Mouse (Mus musculus): ENCODE results near the gene Nek8. TPM values are rescaled to one million over a fixed set of nuclear protein-coding genes. Genes with fewer than 3 reads are reported as not detected.
A peak's percentile ranks its signal among the peaks of the same experiment; 100 is the strongest.

Nek8 gene
- total RNA-seq, 2 experiments from 2014 or later: 2.6 to 3.3 TPM

DNA sequence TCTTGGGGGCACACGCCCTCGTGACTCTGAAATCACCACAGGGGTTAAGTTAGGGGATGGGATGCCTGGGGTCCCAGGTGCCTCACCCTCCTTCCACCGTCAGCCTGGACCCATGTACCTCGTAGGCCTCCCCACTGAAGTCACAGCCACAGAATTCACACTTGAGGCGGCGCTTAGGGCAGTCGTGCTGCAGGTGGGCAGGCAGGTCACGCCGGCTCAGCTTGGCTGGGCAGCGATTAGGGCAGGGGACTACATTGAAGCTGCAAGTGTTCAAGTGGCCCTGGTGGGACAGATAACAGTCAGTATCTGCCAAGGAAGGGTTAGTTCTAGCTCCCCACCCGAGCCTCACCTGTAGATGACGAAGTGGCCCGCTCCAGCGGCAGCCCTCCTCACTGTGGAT lies 15.3 kb downstream of the Nek8 start:
- Histone ChIP-seq H3K4me3 (no peak overlapping the region), H3K27ac (0 out of 2 replicates have a peak overlapping the region, but pooled peaks have one; percentile 10)
- TF ChIP-seq CTCF (conservative IDR thresholded peaks at IDR 0.05): no peak
- no peak for DNase-seq (ENCODE audit: low spot score in 2 of 2)

DNA sequence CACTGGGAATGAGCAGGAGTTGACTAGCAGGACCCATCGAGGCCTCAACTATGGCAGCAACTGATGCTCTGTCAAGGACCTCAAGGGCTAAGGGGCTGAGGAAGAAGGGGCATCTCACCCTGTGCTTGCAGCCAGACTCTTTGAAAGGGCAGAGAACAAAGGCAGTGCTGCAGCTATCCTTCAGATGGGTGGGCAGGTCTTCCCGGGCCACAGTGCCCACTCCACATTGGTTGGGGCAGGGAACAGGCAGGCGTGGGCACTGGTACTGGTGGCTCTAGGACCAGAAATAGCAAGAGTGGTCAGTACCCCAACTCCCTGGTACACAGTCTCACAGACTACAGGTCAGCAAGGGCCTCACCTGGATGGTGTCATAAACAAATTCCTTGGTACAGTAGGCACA lies 15.8 kb downstream of the Nek8 start:
- Histone ChIP-seq H3K27ac (no peak overlapping the region), H3K4me3 (no peak overlapping the region)
- no peak for TF ChIP-seq CTCF (conservative IDR thresholded peaks at IDR 0.05)
- no peak for DNase-seq (ENCODE audit: low spot score in 2 of 2)

DNA sequence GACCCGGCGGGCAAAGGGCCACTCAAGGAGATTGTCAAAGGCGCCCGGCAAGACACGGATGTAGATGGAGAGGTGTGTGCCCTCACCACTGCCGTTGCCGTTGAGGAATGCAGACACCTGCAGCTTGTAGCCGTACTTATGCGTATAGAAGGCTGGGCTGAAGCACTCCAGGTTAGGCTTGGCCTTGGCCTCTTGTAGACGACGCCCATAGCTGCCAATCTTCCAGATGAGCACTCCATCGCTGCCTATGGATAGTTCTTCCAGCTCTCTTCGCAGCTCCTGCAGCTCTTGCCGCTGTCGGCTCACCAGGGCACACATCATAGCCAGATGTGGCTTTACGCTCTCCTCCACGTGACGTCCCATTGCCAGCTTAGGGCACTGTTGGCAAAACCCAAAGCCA lies 16.3 kb downstream of the Nek8 start:
- Histone ChIP-seq H3K4me3 (no peak overlapping the region), H3K27ac (no peak overlapping the region)
- DNase-seq (ENCODE audit: low spot score in 2 of 2): no peak
- TF ChIP-seq CTCF (conservative IDR thresholded peaks at IDR 0.05): no peak

DNA sequence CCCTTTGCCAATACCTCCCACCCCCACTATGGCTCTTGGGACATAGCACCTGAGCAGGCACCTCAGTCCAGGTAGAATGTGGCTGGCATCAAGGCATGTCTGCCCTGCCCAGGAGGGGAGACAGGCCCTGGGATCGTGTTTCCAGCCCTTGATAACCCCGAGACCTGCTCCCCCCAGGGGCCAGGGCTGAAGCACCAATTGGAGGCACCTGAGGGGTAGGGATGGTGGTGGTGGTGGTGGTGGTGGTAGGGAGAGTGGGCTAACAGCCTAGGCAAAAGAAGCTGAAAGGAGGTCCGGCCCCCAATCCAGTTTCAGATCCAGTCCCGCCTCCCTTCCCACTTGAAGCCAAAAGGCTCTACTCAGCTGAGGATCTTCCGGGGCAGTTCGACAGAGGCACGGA lies 16.9 kb downstream of the Nek8 start:
- DNase-seq (ENCODE audit: low spot score in 2 of 2): no peak
- Histone ChIP-seq H3K4me3 (no peak overlapping the region), H3K27ac (no peak overlapping the region)
- TF ChIP-seq CTCF (conservative IDR thresholded peaks at IDR 0.05): no peak

DNA sequence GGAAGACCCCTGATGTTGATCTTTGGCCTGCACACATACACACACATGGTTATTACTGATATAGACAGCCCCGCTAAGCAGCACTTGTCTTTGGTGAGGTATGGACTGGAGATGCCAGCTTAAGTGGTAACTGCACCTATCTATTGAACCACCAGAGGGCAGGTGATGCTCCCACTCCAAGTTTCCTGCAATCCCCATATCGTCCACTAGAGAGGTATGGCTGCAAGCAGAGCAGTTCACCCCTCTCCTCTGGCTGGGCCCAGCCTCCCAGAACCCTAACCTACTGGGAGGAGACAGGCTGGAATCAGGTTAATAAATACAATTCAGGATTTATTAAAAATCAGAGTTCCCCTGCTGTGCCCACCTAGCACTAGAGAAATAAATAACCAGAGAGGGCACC lies 17.4 kb downstream of the Nek8 start:
- Histone ChIP-seq H3K4me3 (no peak overlapping the region), H3K27ac (no peak overlapping the region)
- peak; percentile 81 to 84 for DNase-seq (ENCODE audit: low spot score in 2 of 2)
- TF ChIP-seq CTCF (conservative IDR thresholded peaks at IDR 0.05): peak; percentile 99; the same call in 1 of the 2 replicates

DNA sequence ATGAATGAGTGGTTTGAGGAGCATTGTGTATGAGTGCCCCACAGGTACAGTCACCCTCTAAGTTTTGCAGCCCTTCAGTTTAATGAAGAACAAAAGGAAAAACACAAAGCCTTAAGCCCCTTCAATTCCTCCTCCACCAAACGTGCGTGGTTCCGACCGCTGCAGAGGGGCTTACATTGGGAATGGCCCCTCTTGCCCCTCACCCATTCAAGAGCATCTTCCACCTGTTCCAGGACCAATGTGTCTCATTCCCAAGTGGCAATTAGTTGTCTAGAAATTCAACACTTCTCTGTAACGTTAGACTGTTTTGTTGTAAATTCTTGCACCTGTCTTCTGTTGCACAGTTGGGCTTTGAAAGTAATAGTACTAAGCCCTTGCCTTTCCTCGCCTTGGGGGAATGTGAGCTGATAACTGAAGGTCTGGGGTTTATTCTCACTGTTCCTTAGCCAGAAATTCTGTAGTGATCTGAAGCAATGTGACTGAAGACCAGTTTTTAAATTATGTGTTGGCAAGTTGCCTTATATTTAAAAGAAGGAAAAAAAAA lies 20.2 kb downstream of the Nek8 start:
- H3K27ac ChIP-seq: no peak overlapping the region
- no peak for DNase-seq (ENCODE audit: low spot score in 2 of 2)
- no peak for TF ChIP-seq CTCF (conservative IDR thresholded peaks at IDR 0.05)
- H3K4me3 ChIP-seq: no peak overlapping the region

DNA sequence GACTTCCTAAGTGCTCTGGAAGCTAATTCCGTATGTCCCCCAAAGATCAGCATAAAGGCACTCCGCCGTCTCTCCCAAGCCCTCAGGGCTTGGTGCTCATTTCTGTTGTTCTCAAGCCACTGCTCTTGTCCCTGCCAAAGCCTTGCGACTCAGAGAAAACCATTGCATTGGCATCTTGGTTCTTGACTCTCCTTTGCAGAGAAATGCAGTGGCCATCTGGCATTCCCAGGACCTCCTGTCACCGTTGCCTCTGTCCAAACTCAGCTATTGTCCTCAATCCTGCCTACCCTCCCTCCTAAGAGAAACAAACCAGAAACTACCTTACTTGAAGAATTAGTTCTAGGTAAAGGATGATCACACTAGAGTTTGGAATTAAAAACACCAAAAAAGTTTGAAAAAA lies 20.8 kb downstream of the Nek8 start:
- no peak overlapping the region for H3K4me3 ChIP-seq
- H3K27ac ChIP-seq: no peak overlapping the region
- TF ChIP-seq CTCF (conservative IDR thresholded peaks at IDR 0.05): no peak
- DNase-seq (ENCODE audit: low spot score in 2 of 2): no peak

DNA sequence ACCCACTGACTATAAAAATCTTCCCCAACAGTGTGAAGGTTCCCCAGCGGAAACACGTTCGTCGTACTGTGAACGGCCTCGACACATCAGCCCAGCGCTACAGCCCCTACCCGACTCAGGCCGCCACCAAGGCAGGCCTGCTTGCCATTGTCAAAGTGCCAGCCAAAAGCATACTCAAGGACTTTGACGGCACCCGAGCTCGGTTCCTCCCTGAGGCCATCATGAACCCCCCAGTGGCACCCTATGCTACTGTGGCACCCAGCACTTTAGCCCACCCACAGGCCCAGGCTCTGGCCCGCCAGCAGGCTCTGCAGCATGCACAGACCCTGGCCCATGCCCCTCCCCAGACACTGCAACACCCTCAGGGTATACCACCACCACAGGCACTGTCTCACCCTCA lies 22.7 kb downstream of the Nek8 start:
- TF ChIP-seq CTCF (conservative IDR thresholded peaks at IDR 0.05): no peak
- Histone ChIP-seq H3K27ac (peak overlapping the region; percentile 86), H3K4me3 (no peak overlapping the region)
- DNase-seq (ENCODE audit: low spot score in 2 of 2): no peak

DNA sequence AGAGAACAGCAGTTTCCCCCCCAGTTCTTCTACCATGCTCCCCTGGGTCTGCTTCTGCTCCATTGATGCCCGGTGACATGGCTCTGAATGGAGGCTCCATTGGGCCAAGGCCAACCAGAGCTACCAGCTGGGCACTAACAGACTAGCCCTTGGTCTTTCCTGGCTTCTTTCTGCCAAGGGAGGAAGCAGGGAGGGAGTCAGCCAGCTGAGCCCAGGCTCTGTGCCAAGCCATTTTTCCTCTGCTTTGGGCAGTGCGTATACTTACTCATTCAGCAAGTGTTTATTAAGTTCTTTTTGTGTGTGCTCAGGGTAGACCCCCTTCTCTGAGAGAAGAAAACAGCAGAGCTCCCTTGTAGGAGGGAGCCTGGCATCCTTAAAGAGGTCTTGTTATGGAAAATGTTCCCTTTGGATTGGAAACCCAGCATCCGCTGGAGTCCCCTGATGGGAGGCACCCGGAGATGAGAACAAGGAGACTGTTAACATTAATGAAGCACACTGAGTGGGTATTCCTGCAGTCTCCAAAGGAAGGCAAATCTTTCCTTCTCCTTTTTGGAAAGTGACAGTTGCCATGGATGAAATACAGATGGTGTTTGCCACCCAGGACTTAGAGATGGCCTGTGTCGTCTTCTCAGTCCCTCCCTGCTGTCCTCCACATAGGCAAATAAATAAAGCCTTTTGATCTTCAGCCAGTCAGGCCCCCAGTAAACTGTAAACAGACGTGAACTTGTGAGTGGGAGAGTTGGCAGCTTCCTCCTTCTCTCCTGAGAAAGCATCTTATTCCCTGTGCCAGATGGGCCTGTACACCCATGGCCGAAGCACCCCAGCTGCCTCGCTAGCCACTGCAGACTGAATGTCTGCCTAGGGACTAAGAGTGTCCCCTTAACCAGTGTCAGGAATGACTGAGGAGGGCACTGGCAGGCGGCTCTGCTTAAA lies 23.9 kb downstream of the Nek8 start:
- H3K4me3 ChIP-seq: no peak overlapping the region
- no peak for TF ChIP-seq CTCF (conservative IDR thresholded peaks at IDR 0.05)
- peak overlapping the region; percentile 86 for H3K27ac ChIP-seq
- DNase-seq (ENCODE audit: low spot score in 2 of 2): peak; percentile 77 to 91

DNA sequence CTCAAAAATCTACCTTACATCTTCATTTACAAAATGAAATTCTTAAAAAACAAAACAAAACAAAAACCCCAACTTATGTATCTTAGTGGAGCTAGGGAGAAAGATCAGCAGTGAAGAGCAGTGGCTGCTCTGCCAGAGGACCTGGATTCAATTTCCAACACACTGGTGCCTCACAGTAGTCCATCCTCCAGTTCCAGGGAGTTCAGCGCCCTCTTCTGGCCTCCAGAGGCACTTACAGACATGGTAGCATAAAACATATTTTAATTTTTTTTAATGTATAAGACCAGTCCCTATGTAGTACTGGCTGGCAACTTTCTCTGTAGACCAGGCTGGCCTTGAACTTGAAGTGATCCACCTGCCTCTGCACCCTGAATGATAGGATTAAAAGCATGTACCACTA lies 25.3 kb downstream of the Nek8 start:
- Histone ChIP-seq H3K4me3 (no peak overlapping the region), H3K27ac (peak overlapping the region; percentile 86; the same call in 1 of the 2 replicates)
- DNase-seq (ENCODE audit: low spot score in 2 of 2): no peak
- peak; percentile 70 for TF ChIP-seq CTCF (conservative IDR thresholded peaks at IDR 0.05)

DNA sequence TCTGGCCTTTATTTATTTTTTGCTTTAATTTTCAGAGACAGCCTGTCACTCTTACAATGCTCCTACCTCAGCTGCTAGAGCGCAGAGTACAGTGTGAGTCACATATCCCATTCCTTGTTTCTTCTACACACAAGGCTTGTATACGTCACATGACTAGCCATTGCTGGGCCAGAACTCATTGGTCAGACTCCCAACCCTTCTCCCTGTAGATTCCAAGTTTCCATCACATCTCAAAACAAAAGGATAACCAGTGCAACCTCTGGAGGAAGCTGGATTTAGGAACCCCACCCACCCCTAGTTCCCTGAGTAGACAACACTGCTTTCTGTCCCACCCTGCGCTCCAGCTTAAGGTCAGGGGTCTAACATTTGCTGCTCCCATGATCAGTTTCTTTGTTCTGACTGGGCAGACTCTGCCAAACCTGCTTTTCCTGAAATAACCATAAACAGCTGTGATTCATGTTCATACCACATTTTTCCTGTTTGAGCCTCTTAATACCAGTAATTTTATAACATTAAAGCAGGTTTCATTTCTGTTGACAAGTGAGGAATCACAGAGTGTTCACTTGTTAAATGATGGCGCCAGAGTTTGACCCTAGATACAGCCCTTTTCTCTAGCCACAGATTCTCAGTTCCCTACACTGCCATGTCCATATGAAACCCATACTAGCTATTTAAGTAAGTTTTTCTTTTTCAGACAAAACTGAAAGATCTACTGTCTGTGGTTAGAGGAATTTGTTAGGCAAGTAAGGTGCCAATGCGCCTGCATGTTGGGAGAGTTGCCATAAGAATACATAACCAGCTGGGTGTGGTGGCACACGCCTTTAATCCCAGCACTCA lies 29.6 kb downstream of the Nek8 start:
- Histone ChIP-seq H3K4me3 (no peak overlapping the region), H3K27ac (peak overlapping the region; percentile 51; the same call in 1 of the 2 replicates)
- no peak for TF ChIP-seq CTCF (conservative IDR thresholded peaks at IDR 0.05)
- no peak for DNase-seq (ENCODE audit: low spot score in 2 of 2)

DNA sequence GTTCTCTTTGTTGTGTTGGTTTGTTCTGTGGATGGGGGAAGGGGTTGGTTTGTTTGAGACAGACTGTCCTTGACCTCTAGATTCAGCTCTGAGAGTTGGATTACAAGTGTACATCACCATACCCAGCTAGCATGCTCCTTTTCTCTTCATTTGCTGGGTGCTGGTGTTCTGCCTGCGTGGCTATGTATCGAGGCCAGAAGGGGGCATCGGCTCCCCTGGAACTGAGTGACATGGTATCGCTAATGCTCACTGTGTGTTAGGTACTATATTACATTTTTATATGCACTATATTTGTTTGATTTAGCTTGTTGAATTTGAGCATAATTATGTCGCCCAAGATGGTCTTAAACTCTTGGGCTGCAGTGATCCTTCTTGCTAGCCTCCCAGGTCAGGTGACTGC lies 30.3 kb downstream of the Nek8 start:
- DNase-seq (ENCODE audit: low spot score in 2 of 2): no peak
- no peak overlapping the region for H3K4me3 ChIP-seq
- peak; percentile 56 for TF ChIP-seq CTCF (conservative IDR thresholded peaks at IDR 0.05)
- peak overlapping the region; percentile 51; the same call in 1 of the 2 replicates for H3K27ac ChIP-seq

DNA sequence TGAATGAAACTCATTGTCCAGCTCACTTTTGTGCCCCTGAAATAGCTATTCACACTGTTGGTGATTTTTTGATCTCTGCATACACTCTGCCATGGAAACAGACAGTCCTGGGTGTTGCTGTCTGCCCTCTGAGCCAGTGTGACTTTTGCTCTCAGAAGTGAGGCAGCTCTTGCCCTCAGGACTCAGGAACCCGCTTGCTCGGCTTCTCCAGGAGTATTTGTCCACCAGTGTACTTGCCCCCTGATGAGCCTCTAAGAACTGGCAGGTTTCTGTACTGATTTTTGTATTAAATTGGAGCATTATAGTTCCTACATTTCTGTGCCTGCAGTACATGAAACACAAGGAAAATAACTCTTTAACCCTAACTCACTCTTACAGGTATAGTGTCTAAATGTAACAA lies 33.0 kb downstream of the Nek8 start:
- no peak for TF ChIP-seq CTCF (conservative IDR thresholded peaks at IDR 0.05)
- DNase-seq (ENCODE audit: low spot score in 2 of 2): no peak
- H3K27ac ChIP-seq: peak overlapping the region; percentile 53; the same call in 1 of the 2 replicates
- no peak overlapping the region for H3K4me3 ChIP-seq
